8 mouse cellular contexts compared by ENCODE assay signal in the genomic region with DNA sequence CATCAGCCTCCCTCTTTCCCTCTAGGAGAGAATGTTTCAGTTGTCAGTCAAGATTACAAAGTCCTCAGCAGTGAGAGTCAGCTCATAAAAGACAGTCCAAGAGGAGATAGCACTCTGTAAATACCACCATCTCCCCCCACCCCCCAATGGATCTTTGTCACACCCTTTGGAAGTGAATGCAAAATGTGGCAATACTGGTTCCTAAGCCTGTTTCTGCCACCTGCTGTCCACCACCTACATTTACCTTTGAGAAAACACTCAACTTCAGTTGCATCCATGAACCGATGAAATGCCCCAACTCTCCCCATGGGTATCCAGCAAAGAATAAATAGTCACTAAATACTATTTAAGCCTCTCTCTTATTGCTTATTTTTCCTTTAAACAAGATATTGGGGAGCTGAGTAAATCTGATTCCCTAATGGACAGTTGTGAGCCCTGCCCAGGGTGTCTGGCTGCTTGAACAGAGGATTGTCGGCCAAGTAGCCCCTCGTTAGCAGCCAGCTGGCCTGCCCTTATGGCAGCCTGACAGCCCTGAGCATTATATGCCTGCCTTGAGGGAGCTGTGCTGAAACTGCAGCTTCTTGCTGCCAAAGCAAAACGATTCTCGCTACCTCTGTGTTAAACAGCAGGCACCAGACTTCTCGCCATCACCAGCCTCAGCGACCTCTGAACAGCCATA.
DNase-seq lines count a peak whose midpoint lies in the region; ATAC-seq and TF ChIP-seq lines count a peak whose summit lies in the region.

No protein-coding gene starts in this region.

- TF ChIP-seq POLR2A in kidney, adult 2 months (IDR thresholded peaks at IDR 0.05; ENCODE audit: low read depth, low read length): no peak
- TF ChIP-seq POLR2A in thymus, adult 2 months (IDR thresholded peaks at IDR 0.05; ENCODE audit: control insufficient read depth, extremely low read depth, insufficient read depth, low read length, poor library complexity): no peak

- H3K9ac ChIP-seq in forebrain, embryonic 14.5 days (ENCODE audit: low read length): no peak overlapping the region; the same call in 1 of the 2 replicates
- no peak overlapping the region for H3K9ac ChIP-seq in midbrain, embryonic 11.5 days (ENCODE audit: low read length)

- ATAC-seq in forebrain, embryonic 14.5 days: peak; percentile 82; the same call in 1 of the 2 replicates
- ATAC-seq in midbrain, embryonic 11.5 days (ENCODE audit: low FRiP score): peak; percentile 54

- H3K4me1 ChIP-seq in kidney, adult 2 months (ENCODE audit: control insufficient read depth, insufficient read depth, low read length): no peaks in the 10 kb centered on the region
- H3K4me1 ChIP-seq in forebrain, embryonic 14.5 days (ENCODE audit: control insufficient read depth, insufficient read depth, low read length): 0 out of 2 replicates have a peak, but pooled peaks cover 6% of the 10 kb centered on the region
- H3K4me1 ChIP-seq in midbrain, embryonic 11.5 days (ENCODE audit: control insufficient read depth, insufficient read depth, low read length): no peaks in the 10 kb centered on the region
- H3K4me1 ChIP-seq in thymus, adult 2 months (replicated peaks; ENCODE audit: control insufficient read depth, insufficient read depth, low read length): no peaks in the 10 kb centered on the region

- no peaks in the 10 kb centered on the region for H3K9me3 ChIP-seq in forebrain, embryonic 14.5 days (replicated peaks; ENCODE audit: control insufficient read depth, low read length)
- H3K9me3 ChIP-seq in midbrain, embryonic 11.5 days (ENCODE audit: control insufficient read depth, low read length): no peaks in the 10 kb centered on the region

- peaks cover 3% of the 10 kb centered on the region for H3K36me3 ChIP-seq in kidney, adult 2 months (ENCODE audit: control insufficient read depth, insufficient read depth, low read length)
- no peaks in the 10 kb centered on the region for H3K36me3 ChIP-seq in forebrain, embryonic 14.5 days (ENCODE audit: control insufficient read depth, insufficient read depth, low read length)
- no peaks in the 10 kb centered on the region for H3K36me3 ChIP-seq in midbrain, embryonic 11.5 days (ENCODE audit: control insufficient read depth, insufficient read depth, low read length)
- no peaks in the 10 kb centered on the region for H3K36me3 ChIP-seq in thymus, adult 2 months (ENCODE audit: control insufficient read depth, insufficient read depth, low read length)

- peak; percentile 4 for DNase-seq in kidney, adult 2 months
- no peak for DNase-seq in kidney, postnatal 14 days
- DNase-seq in cerebellum, postnatal 14 days: peak; percentile 76 to 81
- DNase-seq in forebrain, embryonic 14.5 days (ENCODE audit: low spot score): peak; percentile 28
- peak; percentile 64 for DNase-seq in midbrain, embryonic 11.5 days (ENCODE audit: low spot score, missing footprints)
- no peak for DNase-seq in embryo, embryonic 10 days (ENCODE audit: low spot score)
- DNase-seq in thymus, adult 2 months: no peak
- DNase-seq in right cerebral cortex, postnatal 36 days (ENCODE audit: low spot score in 2 of 2): no peak

- H3K27ac ChIP-seq in kidney, adult 2 months (ENCODE audit: insufficient read depth, low read depth, low read length): no peak overlapping the region
- H3K27ac ChIP-seq in forebrain, embryonic 14.5 days (ENCODE audit: low read depth, low read length): peak overlapping the region; percentile 59; the same call in 1 of the 2 replicates
- no peak overlapping the region for H3K27ac ChIP-seq in midbrain, embryonic 11.5 days (ENCODE audit: low read depth, low read length)
- H3K27ac ChIP-seq in thymus, adult 2 months (ENCODE audit: control insufficient read depth, insufficient read depth, low read length): no peak overlapping the region

- no peak for TF ChIP-seq CTCF in kidney, adult 2 months (conservative IDR thresholded peaks at IDR 0.05; ENCODE audit: insufficient read depth, insufficient read length, low read depth, low read length)
- TF ChIP-seq CTCF in thymus, adult 2 months (IDR thresholded peaks at IDR 0.05; ENCODE audit: borderline replicate concordance, control insufficient read depth, extremely low read depth, insufficient read depth, low read length, poor library complexity): no peak

- WGBS in kidney, adult 2 months: 79% methylated on average over 7 of the region's 7 CpGs
- 33% methylated on average over 7 of the region's 7 CpGs for WGBS in forebrain, embryonic 14.5 days
- WGBS in midbrain, embryonic 11.5 days: 83% methylated on average over 7 of the region's 7 CpGs
- WGBS in thymus, adult 2 months: 94% methylated on average over 7 of the region's 7 CpGs

- no peaks in the 10 kb centered on the region for H3K27me3 ChIP-seq in kidney, adult 2 months (replicated peaks; ENCODE audit: control insufficient read depth, insufficient read depth, low read length)
- H3K27me3 ChIP-seq in forebrain, embryonic 14.5 days (replicated peaks; ENCODE audit: control insufficient read depth, insufficient read depth, low read length): no peaks in the 10 kb centered on the region
- no peaks in the 10 kb centered on the region for H3K27me3 ChIP-seq in midbrain, embryonic 11.5 days (ENCODE audit: control insufficient read depth, insufficient read depth, low read length)
- H3K27me3 ChIP-seq in thymus, adult 2 months (ENCODE audit: control insufficient read depth, insufficient read depth, low read length): no peaks in the 10 kb centered on the region

- H3K4me2 ChIP-seq in forebrain, embryonic 14.5 days (ENCODE audit: low read length): peak overlapping the region; percentile 45
- peak overlapping the region; percentile 4; the same call in 1 of the 2 replicates for H3K4me2 ChIP-seq in midbrain, embryonic 11.5 days

- no peak overlapping the region for H3K4me3 ChIP-seq in kidney, adult 2 months (ENCODE audit: insufficient read depth, low read depth, low read length)
- H3K4me3 ChIP-seq in forebrain, embryonic 14.5 days (ENCODE audit: low read depth, low read length): peak overlapping the region; percentile 18
- no peak overlapping the region for H3K4me3 ChIP-seq in midbrain, embryonic 11.5 days (ENCODE audit: low read depth, low read length)
- H3K4me3 ChIP-seq in thymus, adult 2 months (ENCODE audit: control insufficient read depth, insufficient read depth, low read length): no peak overlapping the region

Comparison
In these comparisons a context has a peak if more than half of its experiments do, and no peak if none do; other contexts are left out.
1. DNase-seq: peak in kidney, adult 2 months (single experiment), cerebellum, postnatal 14 days (2 of 2), forebrain, embryonic 14.5 days (single experiment) and midbrain, embryonic 11.5 days (single experiment); none in kidney, postnatal 14 days (single experiment), embryo, embryonic 10 days (single experiment), thymus, adult 2 months (single experiment) and right cerebral cortex, postnatal 36 days (0 of 2).